Mouse (Mus musculus): ENCODE measurements around the gene Maats1. TPM values are rescaled to one million over a fixed set of nuclear protein-coding genes. Genes with fewer than 3 reads are reported as not detected.

Gene Maats1
- polyA plus RNA-seq, 1 experiment: not detected

DNA sequence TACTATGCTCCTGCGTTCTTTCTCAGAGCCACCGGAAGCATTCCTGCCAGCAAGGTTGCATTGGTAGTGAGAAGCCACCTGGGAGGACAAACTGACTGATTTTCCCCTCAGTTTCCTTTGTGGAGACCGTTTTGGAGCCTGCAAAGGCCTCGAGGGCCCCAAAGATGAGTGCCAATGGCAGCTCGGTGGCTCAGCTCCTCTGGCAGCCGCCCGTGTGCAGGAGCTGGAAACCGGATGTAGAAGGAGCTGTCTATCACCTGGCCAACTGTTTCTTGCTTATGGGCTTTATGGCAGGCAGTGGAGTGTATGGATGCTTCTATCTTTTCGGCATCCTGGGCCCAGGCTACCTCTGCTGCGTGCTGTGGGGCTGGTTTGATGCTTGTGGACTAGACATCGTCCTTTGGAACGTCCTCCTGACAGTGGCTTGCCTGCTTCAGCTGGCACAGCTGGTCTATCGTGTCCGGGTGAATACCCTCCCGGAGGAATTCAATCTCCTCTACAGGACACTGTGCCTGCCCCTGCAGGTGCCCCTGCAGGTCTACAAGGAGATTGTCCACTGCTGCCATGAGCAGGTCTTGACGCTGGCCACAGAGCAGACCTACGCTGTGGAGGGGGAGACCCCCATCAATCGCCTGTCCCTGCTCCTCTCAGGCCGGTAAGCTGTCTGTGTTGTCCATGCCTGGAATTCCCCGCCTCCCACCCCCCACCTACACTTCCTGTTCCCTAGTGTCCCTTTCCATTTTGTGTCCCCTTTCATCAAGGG, 20.7 kb upstream of the Maats1 start:
- Histone ChIP-seq H3K4me3 (replicated peaks) (peak overlapping the region; percentile 48), H3K27me3 (replicated peaks) (no peaks in the 10 kb centered on the region), H3K4me1 (peaks cover 78% of the 10 kb centered on the region), H3K9me3 (no peaks in the 10 kb centered on the region), H3K36me3 (replicated peaks; ENCODE audit: low read length) (peaks cover 56% of the 10 kb centered on the region)
- TF ChIP-seq GATA1 (IDR thresholded peaks at IDR 0.05; ENCODE audit: borderline replicate concordance, low read length) (no peak), FLI1 (IDR thresholded peaks at IDR 0.05; ENCODE audit: low read length) (no peak)

DNA sequence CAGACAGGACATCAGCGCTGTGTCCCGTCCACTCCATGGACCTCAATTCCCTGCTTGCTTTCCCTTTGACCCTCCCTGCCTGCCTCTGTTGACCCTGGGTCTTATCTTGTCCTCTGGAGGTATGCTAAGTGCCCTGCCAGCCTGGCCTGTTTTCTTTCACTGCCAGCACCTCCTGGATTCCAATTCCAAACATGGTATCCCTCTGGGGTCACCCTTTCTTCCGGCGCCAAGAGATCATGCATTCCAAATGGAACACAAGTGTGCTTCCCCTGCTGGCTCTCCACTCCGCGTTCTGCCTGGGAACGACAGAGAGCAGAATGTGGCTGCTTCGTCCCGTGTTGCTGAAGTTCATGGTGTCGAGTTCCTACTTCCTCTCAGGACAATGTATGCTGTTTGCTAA, 20.0 kb upstream of the Maats1 start, which contains the start of gene Popdc2:
Gene Popdc2, plus strand, starts transcription at position 277 of the 400 bp plus-strand sequence.
- Histone ChIP-seq H3K4me1 (peaks cover 80% of the 10 kb centered on the region), H3K4me3 (replicated peaks) (peak within 1 kb of the TSS; percentile 48), H3K27me3 (replicated peaks) (no peaks in the 10 kb centered on the region), H3K9me3 (no peaks in the 10 kb centered on the region), H3K36me3 (replicated peaks; ENCODE audit: low read length) (peaks cover 63% of the 10 kb centered on the region)
- TF ChIP-seq GATA1 (IDR thresholded peaks at IDR 0.05; ENCODE audit: borderline replicate concordance, low read length) (no peak), FLI1 (IDR thresholded peaks at IDR 0.05; ENCODE audit: low read length) (no peak)

DNA sequence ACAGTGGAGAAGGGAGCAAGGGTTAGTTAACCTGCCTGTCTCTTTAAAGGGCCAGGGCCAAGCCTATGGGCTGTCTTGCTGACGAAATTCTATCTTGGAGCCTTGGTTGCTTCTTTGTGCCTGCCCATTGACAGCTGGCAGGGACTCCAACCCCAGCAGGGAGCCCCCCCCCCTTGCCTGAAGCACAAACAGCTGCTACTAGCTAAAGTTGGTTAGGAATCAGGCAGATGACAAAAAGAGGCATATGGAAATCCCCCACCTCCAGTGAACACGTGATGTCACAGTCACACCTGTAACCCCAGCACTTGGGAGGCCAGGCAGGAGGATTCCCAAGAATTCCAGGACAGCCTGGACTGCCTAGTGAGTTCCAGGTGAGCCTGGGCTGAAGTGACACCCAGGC, 18.4 kb upstream of the Maats1 start:
- Histone ChIP-seq H3K9me3 (no peaks in the 10 kb centered on the region), H3K36me3 (replicated peaks; ENCODE audit: low read length) (peaks cover 69% of the 10 kb centered on the region), H3K4me1 (peaks cover 85% of the 10 kb centered on the region), H3K4me3 (replicated peaks) (no peak overlapping the region), H3K27me3 (replicated peaks) (no peaks in the 10 kb centered on the region)
- TF ChIP-seq GATA1 (IDR thresholded peaks at IDR 0.05; ENCODE audit: borderline replicate concordance, low read length) (no peak), FLI1 (IDR thresholded peaks at IDR 0.05; ENCODE audit: low read length) (no peak)

DNA sequence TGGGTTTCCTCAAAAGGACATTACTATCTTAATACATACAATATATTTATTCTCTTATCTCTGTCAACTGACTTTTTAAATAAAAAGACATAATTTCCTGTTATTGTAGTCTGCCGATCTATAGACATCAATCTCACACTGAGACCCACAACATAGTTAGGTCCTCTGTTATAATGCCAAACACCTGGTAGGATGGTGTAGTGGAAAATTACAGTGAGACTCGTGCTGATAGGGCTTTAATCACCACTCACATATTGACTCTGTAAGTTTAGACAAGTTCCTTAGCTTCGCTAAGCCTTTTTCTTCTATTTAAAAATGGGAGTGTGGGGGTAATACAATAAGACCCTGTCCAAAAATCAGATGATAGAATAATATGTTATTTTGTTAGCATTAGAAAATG, 17.9 kb upstream of the Maats1 start:
- no peak overlapping the region for H3K4me3 ChIP-seq (replicated peaks)
- no peak for TF ChIP-seq GATA1 (IDR thresholded peaks at IDR 0.05; ENCODE audit: borderline replicate concordance, low read length)
- TF ChIP-seq FLI1 (IDR thresholded peaks at IDR 0.05; ENCODE audit: low read length): no peak
- no peaks in the 10 kb centered on the region for H3K27me3 ChIP-seq (replicated peaks)
- peaks cover 85% of the 10 kb centered on the region for H3K4me1 ChIP-seq
- no peaks in the 10 kb centered on the region for H3K9me3 ChIP-seq
- H3K36me3 ChIP-seq (replicated peaks; ENCODE audit: low read length): peaks cover 67% of the 10 kb centered on the region

DNA sequence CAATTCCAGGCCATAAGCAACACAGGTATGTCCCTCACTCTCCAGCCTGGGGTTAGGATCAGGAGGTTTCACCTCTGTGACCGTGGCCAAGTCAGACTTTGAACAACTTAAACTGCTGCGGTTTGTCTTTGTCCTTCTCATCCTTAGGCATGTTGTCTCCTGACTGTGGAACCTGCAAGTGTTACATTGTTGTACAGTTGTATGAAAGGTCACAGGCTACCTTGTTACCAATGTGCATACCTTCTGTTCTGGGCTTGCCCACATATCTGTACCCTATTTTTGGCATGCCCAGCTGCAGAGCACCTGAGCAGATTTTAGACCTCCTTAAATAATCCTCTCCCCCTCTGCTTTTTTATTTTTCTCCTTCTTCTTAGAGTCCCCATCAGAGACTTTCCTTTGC, 17.3 kb upstream of the Maats1 start:
- Histone ChIP-seq H3K9me3 (no peaks in the 10 kb centered on the region), H3K36me3 (replicated peaks; ENCODE audit: low read length) (peaks cover 64% of the 10 kb centered on the region), H3K4me3 (replicated peaks) (no peak overlapping the region), H3K4me1 (peaks cover 85% of the 10 kb centered on the region), H3K27me3 (replicated peaks) (no peaks in the 10 kb centered on the region)
- TF ChIP-seq FLI1 (IDR thresholded peaks at IDR 0.05; ENCODE audit: low read length): no peak
- TF ChIP-seq GATA1 (IDR thresholded peaks at IDR 0.05; ENCODE audit: borderline replicate concordance, low read length): no peak

DNA sequence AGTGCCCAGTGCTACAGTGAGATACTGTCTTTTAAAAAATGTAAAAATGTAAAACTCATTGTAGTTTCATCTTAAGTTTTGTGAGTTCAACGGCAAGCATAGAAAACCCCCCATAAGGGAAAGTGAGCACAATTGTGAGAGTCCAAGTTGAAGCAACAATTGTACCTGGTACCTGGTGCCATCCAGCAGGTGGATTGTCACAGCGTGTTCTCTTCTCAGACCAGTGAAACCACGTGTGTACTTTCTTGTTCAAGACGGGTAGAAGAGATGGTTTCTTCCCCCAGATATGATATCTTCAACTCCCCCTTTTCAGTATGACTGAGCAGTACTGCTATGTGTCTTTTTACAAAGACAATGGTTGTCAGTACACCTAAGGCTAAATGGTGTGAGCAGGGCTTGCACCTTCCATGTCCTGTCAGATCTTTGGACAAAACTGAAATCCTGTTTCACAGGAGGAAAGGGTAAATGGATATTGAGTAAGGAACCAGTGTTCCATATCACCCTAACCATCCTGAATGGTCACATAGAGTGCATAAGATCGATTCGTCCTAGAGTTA, 16.4 kb upstream of the Maats1 start:
- Histone ChIP-seq H3K4me1 (peaks cover 84% of the 10 kb centered on the region), H3K27me3 (replicated peaks) (no peaks in the 10 kb centered on the region), H3K36me3 (replicated peaks; ENCODE audit: low read length) (peaks cover 60% of the 10 kb centered on the region), H3K4me3 (replicated peaks) (no peak overlapping the region), H3K9me3 (no peaks in the 10 kb centered on the region)
- TF ChIP-seq GATA1 (IDR thresholded peaks at IDR 0.05; ENCODE audit: borderline replicate concordance, low read length) (no peak), FLI1 (IDR thresholded peaks at IDR 0.05; ENCODE audit: low read length) (no peak)

DNA sequence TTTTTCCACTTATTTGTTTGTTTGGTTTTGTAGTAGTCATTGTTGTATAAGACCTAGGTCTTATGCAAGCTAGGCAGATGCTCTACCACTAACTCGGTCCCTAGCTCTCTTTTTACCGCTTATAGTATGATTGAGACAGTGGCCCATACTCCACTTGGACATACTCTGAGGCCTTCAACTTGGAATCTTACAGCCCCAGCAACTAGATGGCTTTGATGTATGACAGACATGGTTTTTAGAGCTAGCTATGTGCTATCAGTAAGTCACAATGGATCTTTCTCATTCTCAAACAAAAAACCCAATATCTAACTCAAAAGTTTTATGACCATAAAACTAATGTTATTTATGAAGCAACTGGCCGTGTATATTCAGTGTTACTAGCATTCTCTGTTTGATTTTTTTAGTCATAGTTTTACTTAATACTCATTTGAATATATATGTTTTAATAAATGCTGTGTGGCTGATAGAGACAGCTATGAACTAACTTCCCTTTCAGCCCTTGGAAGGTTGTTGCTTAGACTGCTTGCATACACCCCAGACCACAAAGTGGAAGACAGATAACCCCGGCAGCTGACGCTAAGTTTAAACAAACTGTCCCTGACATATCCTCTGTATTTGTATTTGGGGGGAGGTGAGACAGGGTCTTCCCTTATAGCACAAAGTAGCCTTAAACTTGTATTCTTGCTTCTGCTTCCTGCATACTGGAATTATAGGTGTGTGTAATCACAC, 12.4 kb upstream of the Maats1 start:
- H3K4me3 ChIP-seq (replicated peaks): peak overlapping the region; percentile 46
- no peaks in the 10 kb centered on the region for H3K27me3 ChIP-seq (replicated peaks)
- H3K36me3 ChIP-seq (replicated peaks; ENCODE audit: low read length): peaks cover 87% of the 10 kb centered on the region
- TF ChIP-seq FLI1 (IDR thresholded peaks at IDR 0.05; ENCODE audit: low read length) (no peak), GATA1 (IDR thresholded peaks at IDR 0.05; ENCODE audit: borderline replicate concordance, low read length) (no peak)
- H3K9me3 ChIP-seq: no peaks in the 10 kb centered on the region
- peaks cover 80% of the 10 kb centered on the region for H3K4me1 ChIP-seq

DNA sequence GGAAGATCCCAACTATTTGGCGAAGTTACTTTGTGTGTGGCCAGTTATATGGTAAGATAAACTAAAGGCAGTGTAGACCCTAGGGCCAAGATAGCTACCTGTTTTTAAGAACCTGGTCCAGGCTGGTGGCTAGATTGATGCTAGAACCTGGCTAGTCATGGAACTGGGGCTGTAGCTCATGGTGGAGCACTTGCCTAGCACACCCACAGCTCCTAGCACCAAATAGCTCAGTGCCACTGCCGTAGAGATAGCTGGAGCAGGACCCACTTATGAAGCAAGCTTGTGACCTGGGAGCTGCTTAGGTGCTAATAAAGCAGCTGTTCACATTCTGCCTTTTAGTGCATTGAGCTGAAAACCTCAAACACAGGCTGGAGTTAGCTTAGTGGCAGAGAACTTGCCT, 11.7 kb upstream of the Maats1 start:
- H3K9me3 ChIP-seq: no peaks in the 10 kb centered on the region
- H3K4me3 ChIP-seq (replicated peaks): peak overlapping the region; percentile 67
- TF ChIP-seq FLI1 (IDR thresholded peaks at IDR 0.05; ENCODE audit: low read length): no peak
- peaks cover 82% of the 10 kb centered on the region for H3K4me1 ChIP-seq
- H3K27me3 ChIP-seq (replicated peaks): no peaks in the 10 kb centered on the region
- H3K36me3 ChIP-seq (replicated peaks; ENCODE audit: low read length): peaks cover 87% of the 10 kb centered on the region

DNA sequence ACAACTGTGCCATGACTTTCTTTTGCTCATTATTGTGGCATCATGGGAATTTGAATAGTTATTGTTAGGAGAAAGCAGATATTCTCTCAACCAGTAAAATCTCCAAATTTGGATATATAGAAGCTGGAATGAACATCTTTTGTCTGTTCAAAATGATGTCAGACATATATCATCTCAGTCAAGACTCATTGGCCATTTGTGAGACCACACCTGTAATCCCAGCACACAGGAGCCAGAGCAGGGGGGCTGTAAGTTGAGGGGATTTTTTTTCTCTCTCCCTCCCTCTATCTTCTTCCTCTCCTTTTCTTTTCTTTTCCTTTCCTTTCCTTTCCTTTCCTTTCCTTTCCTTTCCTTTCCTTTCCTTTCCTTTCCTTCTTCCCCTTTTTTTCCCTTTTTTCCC, 10.9 kb upstream of the Maats1 start:
- TF ChIP-seq FLI1 (IDR thresholded peaks at IDR 0.05; ENCODE audit: low read length): no peak
- Histone ChIP-seq H3K27me3 (replicated peaks) (no peaks in the 10 kb centered on the region), H3K4me1 (peaks cover 82% of the 10 kb centered on the region), H3K9me3 (no peaks in the 10 kb centered on the region), H3K4me3 (replicated peaks) (no peak overlapping the region), H3K36me3 (replicated peaks; ENCODE audit: low read length) (peaks cover 86% of the 10 kb centered on the region)

DNA sequence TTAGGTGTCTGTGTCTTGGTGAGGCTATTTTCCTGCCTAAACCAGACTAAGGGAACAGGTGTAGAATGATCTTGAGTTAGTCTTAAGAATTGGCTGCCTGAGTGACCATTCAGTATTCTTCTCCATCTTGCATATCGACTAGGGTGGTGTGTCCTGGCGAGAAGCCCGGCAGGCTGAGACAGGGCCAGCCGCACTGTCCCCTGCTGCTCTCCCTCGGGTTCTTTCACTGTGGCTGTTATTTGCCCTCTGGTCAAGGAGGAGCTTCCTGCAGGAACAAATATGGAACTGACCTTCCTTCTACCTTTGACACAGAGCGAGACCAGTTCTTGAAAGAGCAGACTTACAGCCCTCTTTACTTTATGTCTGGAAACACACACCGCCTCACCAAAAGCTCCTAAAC, 10.1 kb upstream of the Maats1 start:
- peaks cover 78% of the 10 kb centered on the region for H3K36me3 ChIP-seq (replicated peaks; ENCODE audit: low read length)
- no peak for TF ChIP-seq FLI1 (IDR thresholded peaks at IDR 0.05; ENCODE audit: low read length)
- no peak for TF ChIP-seq GATA1 (IDR thresholded peaks at IDR 0.05; ENCODE audit: borderline replicate concordance, low read length)

More for the DNA sequence above, 10.1 kb upstream of the Maats1 start:
- no peaks in the 10 kb centered on the region for H3K9me3 ChIP-seq
- no peaks in the 10 kb centered on the region for H3K27me3 ChIP-seq (replicated peaks)
- H3K4me1 ChIP-seq: peaks cover 83% of the 10 kb centered on the region
- H3K4me3 ChIP-seq (replicated peaks): no peak overlapping the region
